In genomic region chr5:112142731-112143130, GRCm38 (mm10) we compare ENCODE assay signal across 22 mouse cellular contexts.
DNase-seq lines count a peak whose midpoint lies in the region; TF ChIP-seq lines count a peak whose summit lies in the region.
"Had no signal": no experiment of that assay in that cellular context is flagged by ENCODE, and none has a peak within 500 bp of the region (broad histone marks: within the 10 kb centered on the region; RNA-seq: fewer than 3 reads in every experiment).

No protein-coding gene starts in this region.

- no peak overlapping the region for H3K4me3 ChIP-seq in lung, adult 2 months (replicated peaks; ENCODE audit: extremely low read depth, low read depth, low read length)
- H3K4me3 ChIP-seq: heart, embryonic 12.5 days; hindbrain, embryonic 12.5 days; kidney, embryonic 15.5 days had no signal

- TF ChIP-seq POLR2A in lung, adult 2 months (IDR thresholded peaks at IDR 0.05; ENCODE audit: borderline replicate concordance, extremely low read depth, low read depth, low read length), result no peak

- H3K4me1 ChIP-seq in lung, adult 2 months (ENCODE audit: control insufficient read depth, insufficient read depth, low read length), result no peaks in the 10 kb centered on the region
- H3K4me1 ChIP-seq: heart, embryonic 12.5 days; kidney, embryonic 15.5 days had no signal

- 66% methylated on average over 3 of the region's 3 CpGs for WGBS in lung, adult 2 months

- DNase-seq in layer of hippocampus, adult 8-10 months (ENCODE audit: low spot score in 2 of 2), result peak; percentile 16 to 19
- no peak for DNase-seq in layer of hippocampus, adult 9-10 months (ENCODE audit: low spot score)
- DNase-seq in brain, adult 2 months (ENCODE audit: low read depth, low spot score), result peak; percentile 85
- peak; percentile 57 to 58 for DNase-seq in frontal cortex, postnatal 36 days (ENCODE audit: low spot score in 2 of 2)
- peak; percentile 31 to 66 for DNase-seq in left cerebral cortex, postnatal 36 days (ENCODE audit: low spot score in 2 of 2)
- no peak for DNase-seq in lung, adult 2 months
- DNase-seq in ovary, postnatal 14 days (ENCODE audit: low spot score), result no peak
- DNase-seq: adrenal gland, adult 2 months; B cell, adult 2 months; cerebellum, adult 18-20 months; cerebellum, postnatal 14 days; forebrain, postnatal 0 days; gastrocnemius, postnatal 25 days; heart, adult 18-20 months; heart, postnatal 10 days; kidney, adult 11 months; kidney, postnatal 36 days; liver, postnatal 0 days; lung, postnatal 10 days had no signal

- intact Hi-C loops in left cerebral cortex, postnatal 36 days (cut with DNase I), result no loop called here

- no peak for TF ChIP-seq CTCF in lung, adult 2 months (IDR thresholded peaks at IDR 0.05; ENCODE audit: insufficient read depth, low read length)

Comparison
In these comparisons a context has a peak if more than half of its experiments do, and no peak if none do; other contexts are left out.
1. DNase-seq: peak in layer of hippocampus, adult 8-10 months (2 of 2), brain, adult 2 months (single experiment), frontal cortex, postnatal 36 days (2 of 2) and left cerebral cortex, postnatal 36 days (2 of 2); none in layer of hippocampus, adult 9-10 months (single experiment), lung, adult 2 months (single experiment) and ovary, postnatal 14 days (single experiment).